Mouse (Mus musculus): ENCODE results near the gene Fbh1.

Fbh1 gene

GRCm38 (mm10) chr2:11777091-11778068 lies at the start of gene Fbh1, which contains the start of gene Ankrd16:
Gene Fbh1 (minus strand): TSS chr2:11777582.
Gene Ankrd16 (plus strand): TSS chr2:11777876.
- peak; percentile 100 for DNase-seq (ENCODE audit: extremely low spot score, low spot score)

- no peak for DNase-seq (ENCODE audit: extremely low spot score, low spot score)
Observed at GRCm38 (mm10) chr2:11801299-11801930, 24.0 kb upstream of the Fbh1 start.

- DNase-seq (ENCODE audit: extremely low spot score, low spot score), result peak; percentile 19
Observed at GRCm38 (mm10) chr2:11797930-11798364, 20.6 kb upstream of the Fbh1 start.

- no peak for DNase-seq (ENCODE audit: extremely low spot score, low spot score)
Observed at GRCm38 (mm10) chr2:11794668-11795067, 17.3 kb upstream of the Fbh1 start.

GRCm38 (mm10) chr2:11784159-11784558 lies 6.8 kb upstream of the Fbh1 start:
- no peak for DNase-seq (ENCODE audit: extremely low spot score, low spot score)

- DNase-seq (ENCODE audit: extremely low spot score, low spot score), result peak; percentile 90
Observed at GRCm38 (mm10) chr2:11778087-11778823, 873 bp upstream of the Fbh1 start.

- no peak for DNase-seq (ENCODE audit: extremely low spot score, low spot score)
Observed at GRCm38 (mm10) chr2:11776415-11776814, 967 bp downstream of the Fbh1 start.

- DNase-seq (ENCODE audit: extremely low spot score, low spot score), result no peak
Observed at GRCm38 (mm10) chr2:11775121-11775520, 2.3 kb downstream of the Fbh1 start.

- DNase-seq (ENCODE audit: extremely low spot score, low spot score), result no peak
Observed at GRCm38 (mm10) chr2:11774426-11774825, 3.0 kb downstream of the Fbh1 start.

- DNase-seq (ENCODE audit: extremely low spot score, low spot score), result no peak
Observed at GRCm38 (mm10) chr2:11772401-11772800, 5.0 kb downstream of the Fbh1 start.

- DNase-seq (ENCODE audit: extremely low spot score, low spot score), result no peak
Observed at GRCm38 (mm10) chr2:11771701-11772100, 5.7 kb downstream of the Fbh1 start.

GRCm38 (mm10) chr2:11767161-11767545 lies 10.2 kb downstream of the Fbh1 start:
- DNase-seq (ENCODE audit: extremely low spot score, low spot score), result no peak

GRCm38 (mm10) chr2:11766485-11767160 lies 10.8 kb downstream of the Fbh1 start:
- no peak for DNase-seq (ENCODE audit: extremely low spot score, low spot score)

- DNase-seq (ENCODE audit: extremely low spot score, low spot score), result no peak
Observed at GRCm38 (mm10) chr2:11765694-11766093, 11.7 kb downstream of the Fbh1 start.

GRCm38 (mm10) chr2:11762541-11762940 lies 14.8 kb downstream of the Fbh1 start:
- DNase-seq (ENCODE audit: extremely low spot score, low spot score), result no peak

GRCm38 (mm10) chr2:11739516-11740051 lies 37.8 kb downstream of the Fbh1 start:
- DNase-seq (ENCODE audit: extremely low spot score, low spot score), result no peak

- DNase-seq (ENCODE audit: extremely low spot score, low spot score), result no peak
Observed at GRCm38 (mm10) chr2:11738794-11739193, 38.6 kb downstream of the Fbh1 start.

- DNase-seq (ENCODE audit: extremely low spot score, low spot score), result no peak
Observed at GRCm38 (mm10) chr2:11735853-11736252, 41.5 kb downstream of the Fbh1 start.

GRCm38 (mm10) chr2:11732978-11733377 lies 44.4 kb downstream of the Fbh1 start:
- no peak for DNase-seq (ENCODE audit: extremely low spot score, low spot score)

- no peak for DNase-seq (ENCODE audit: extremely low spot score, low spot score)
Observed at GRCm38 (mm10) chr2:11729091-11729490, 48.3 kb downstream of the Fbh1 start.

- no peak for DNase-seq (ENCODE audit: extremely low spot score, low spot score)
Observed at GRCm38 (mm10) chr2:11727574-11727973, 49.8 kb downstream of the Fbh1 start.
